Mouse (Mus musculus) layer of hippocampus, adult 6 months (tissue): Measurements from ENCODE around the gene Olfr104-ps. TPM values are rescaled to one million over a fixed set of nuclear protein-coding genes. Genes with fewer than 3 reads are reported as not detected.

Experiments used
- long read RNA-seq, 2 experiments: library from polyadenylated mRNA; unstranded; transcript quantifications; one replicate each; pipeline ENCODE4 v2.0.0; 2019 to 2020
- polyA plus RNA-seq: library from polyadenylated mRNA; unstranded; fragments of <200 nt; fragmentation: Nextera tagmentation; gene quantifications from 2 replicates; pipeline ENCODE4 v1.2.3, GENCODE M21; 2021

Gene Olfr104-ps
- polyA plus RNA-seq = not detected in 2 replicates
- long read RNA-seq, experiment 1 = 0 reads
- long read RNA-seq, experiment 2 = 0 reads

GRCm38 (mm10) chr17:37359282-37359681 is at the start of gene Olfr104-ps:
Gene Olfr104-ps (plus strand): TSS chr17:37359582.

GRCm38 (mm10) chr17:37316954-37317353 is 42.4 kb upstream of the Olfr104-ps start, which contains the start of gene Olfr102:
Gene Olfr102 (minus strand): TSS chr17:37317054.

DNA sequence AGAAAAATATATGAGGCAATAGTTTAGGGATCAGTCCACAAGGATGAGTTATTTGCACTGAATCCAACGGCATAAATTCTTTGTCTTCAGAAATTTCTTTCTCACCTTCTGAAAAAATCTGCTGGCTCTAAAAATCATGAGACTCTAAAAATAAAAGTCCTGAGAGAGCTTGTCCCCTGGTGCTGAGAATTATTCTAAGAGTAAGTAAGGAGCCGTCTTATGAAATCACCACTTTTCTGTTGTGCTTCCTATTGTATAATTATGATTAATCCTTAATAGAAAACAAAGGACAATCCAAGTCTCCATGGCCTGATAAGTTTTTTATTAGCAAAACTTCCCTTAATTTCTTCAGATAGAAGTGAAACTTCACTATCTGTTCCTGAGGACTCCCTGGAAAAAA is 19.8 kb upstream of the Olfr104-ps start, which contains the start of gene Olfr103:
TSS of gene Olfr103 (minus strand) at position 101 of the 400 bp plus-strand sequence.

DNA sequence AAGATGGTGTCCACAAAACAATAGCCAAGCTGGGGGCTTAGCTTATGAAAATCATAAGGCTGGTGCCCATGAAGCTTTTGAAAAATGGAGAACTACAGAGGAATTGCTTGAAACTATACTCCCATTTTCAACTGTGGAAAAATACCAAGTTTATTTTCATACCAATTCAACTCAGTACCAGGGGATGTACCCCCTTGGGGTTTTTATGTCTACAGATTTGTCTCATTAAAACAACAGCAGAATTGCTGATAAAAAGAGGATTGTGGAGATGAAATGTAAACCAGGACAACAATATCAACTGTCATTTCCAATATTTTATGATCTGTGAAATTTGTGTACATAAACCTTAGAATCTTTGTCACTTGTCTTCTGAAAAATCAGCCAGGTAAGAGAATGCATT is 19.4 kb downstream of the Olfr104-ps start, which contains the start of gene Olfr105-ps:
TSS of gene Olfr105-ps (plus strand) at position 301 of the 400 bp plus-strand sequence.

DNA sequence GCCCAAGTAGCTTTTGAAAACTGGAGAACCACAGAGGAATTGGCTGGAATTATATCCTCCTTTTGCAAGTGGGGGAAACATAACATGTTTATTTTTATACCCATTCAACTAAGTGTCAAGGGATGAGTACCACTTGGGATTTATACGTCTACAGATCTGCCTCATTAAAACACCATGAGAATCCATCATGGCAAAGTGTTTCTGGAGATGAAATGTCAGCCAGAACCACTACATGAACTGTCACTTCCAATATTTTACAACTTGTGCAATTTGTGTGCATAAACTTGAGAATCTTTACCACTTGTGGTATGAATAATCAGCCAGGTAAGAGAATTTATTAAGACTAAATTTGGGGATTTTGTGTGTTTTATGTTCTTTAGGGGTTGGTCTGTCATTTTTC is 30.7 kb downstream of the Olfr104-ps start, which contains the start of gene Olfr106-ps:
TSS of gene Olfr106-ps (plus strand) at position 301 of the 400 bp plus-strand sequence.

GRCm38 (mm10) chr17:37398926-37399325 is 39.5 kb downstream of the Olfr104-ps start, which contains the start of gene Olfr107:
Gene Olfr107 (plus strand): TSS chr17:37399226.

Other genes starting within 250 kb of the Olfr104-ps start
- not detected in 2 replicates for gene Olfr92, start 239.5 kb upstream of the Olfr104-ps start, polyA plus RNA-seq
- gene Olfr93, start 198.1 kb upstream of the Olfr104-ps start, polyA plus RNA-seq = not detected in 2 replicates
- not detected in 2 replicates for gene Ubd, start 165.7 kb upstream of the Olfr104-ps start, polyA plus RNA-seq
- not detected in 2 replicates for gene Olfr94, start 158.6 kb upstream of the Olfr104-ps start, polyA plus RNA-seq
- gene Olfr95, start 146.5 kb upstream of the Olfr104-ps start, polyA plus RNA-seq = not detected in 2 replicates
- gene Olfr96, start 139.4 kb upstream of the Olfr104-ps start, polyA plus RNA-seq = not detected in 2 replicates
- not detected in 2 replicates for gene Olfr97, start 122.3 kb upstream of the Olfr104-ps start, polyA plus RNA-seq
- not detected in 2 replicates for gene Olfr98, start 95.8 kb upstream of the Olfr104-ps start, polyA plus RNA-seq
- gene H2-M3, start 89.4 kb upstream of the Olfr104-ps start, polyA plus RNA-seq = 3.3 and 3.5 TPM in 2 replicates
- not detected in 2 replicates for gene Olfr99, start 76.1 kb upstream of the Olfr104-ps start, polyA plus RNA-seq
- not detected in 2 replicates for gene Olfr101, start 55.3 kb upstream of the Olfr104-ps start, polyA plus RNA-seq
- gene Olfr102, start 42.5 kb upstream of the Olfr104-ps start, polyA plus RNA-seq = not detected in 2 replicates
- not detected in 2 replicates for gene Olfr103, start 19.9 kb upstream of the Olfr104-ps start, polyA plus RNA-seq
- gene Olfr105-ps, start 19.5 kb downstream of the Olfr104-ps start, polyA plus RNA-seq = not detected in 2 replicates
- gene Olfr106-ps, start 30.8 kb downstream of the Olfr104-ps start, polyA plus RNA-seq = not detected in 2 replicates
- gene Olfr107, start 39.6 kb downstream of the Olfr104-ps start, polyA plus RNA-seq = not detected in 2 replicates
- not detected in 2 replicates for gene Olfr108, start 85.9 kb downstream of the Olfr104-ps start, polyA plus RNA-seq
- not detected in 2 replicates for gene Olfr109, start 99.3 kb downstream of the Olfr104-ps start, polyA plus RNA-seq
- not detected in 2 replicates for gene H2-M2, start 124.0 kb downstream of the Olfr104-ps start, polyA plus RNA-seq
- not detected in 2 replicates for gene Olfr110, start 132.9 kb downstream of the Olfr104-ps start, polyA plus RNA-seq
- gene Olfr111, start 148.4 kb downstream of the Olfr104-ps start, polyA plus RNA-seq = not detected in 2 replicates
- not detected in 2 replicates for gene Olfr112, start 209.9 kb downstream of the Olfr104-ps start, polyA plus RNA-seq
- gene Olfr113, start 218.1 kb downstream of the Olfr104-ps start, polyA plus RNA-seq = not detected in 2 replicates
- not detected in 2 replicates for gene Olfr114, start 233.2 kb downstream of the Olfr104-ps start, polyA plus RNA-seq